Mouse (Mus musculus): Measurements from ENCODE around the gene Notch1.

GRCm38 (mm10) chr2:26543155-26543554 lies 26.7 kb upstream of the Notch1 start:
- no peak for TF ChIP-seq CTCF (conservative IDR thresholded peaks at IDR 0.05; ENCODE audit: insufficient read depth, insufficient read length, low read depth, low read length)
- no peak for TF ChIP-seq POLR2A (IDR thresholded peaks at IDR 0.05; ENCODE audit: low read depth, low read length)

Measured in kidney, adult 2 months (tissue).